8 mouse cellular contexts compared by ENCODE assay signal in genomic region chr10:61714771-61715461, GRCm38 (mm10). TPM values are rescaled to one million over a fixed set of nuclear protein-coding genes. Genes with fewer than 3 reads are reported as not detected.
DNase-seq lines count a peak whose midpoint lies in the region; ATAC-seq lines count a peak whose summit lies in the region.

TSS of gene Aifm2 (plus strand) at chr10:61715263.

- peak within 1 kb of the TSS; percentile 83 for H3K4me2 ChIP-seq in kidney, embryonic 14.5 days (replicated peaks; ENCODE audit: low read depth, low read length)

- peak; percentile 76 for DNase-seq in 416B (ENCODE audit: low read depth)
- peak; percentile 89 for DNase-seq in adipocyte (ENCODE audit: low spot score)
- DNase-seq in embryonic facial prominence, embryonic 10.5 days (ENCODE audit: low spot score), result peak; percentile 89
- peak; percentile 72 to 79 for DNase-seq in heart, adult 9 months (ENCODE audit: low spot score in 2 of 2)
- peak; percentile 72 for DNase-seq in lung, postnatal 25 days (ENCODE audit: low spot score)
- peak; percentile 75 for DNase-seq in retina, embryonic 14.5 days (ENCODE audit: low spot score)

- H3K4me1 ChIP-seq in embryonic facial prominence, embryonic 10.5 days, result peaks cover 18% of the 10 kb centered on the region
- H3K4me1 ChIP-seq in kidney, embryonic 14.5 days (ENCODE audit: control insufficient read depth, insufficient read depth, low read length), result peaks cover 4% of the 10 kb centered on the region; the same call in 1 of the 2 replicates

- peak within 1 kb of the TSS; percentile 57 for H3K27ac ChIP-seq in embryonic facial prominence, embryonic 10.5 days (replicated peaks)
- no peak within 1 kb of the TSS for H3K27ac ChIP-seq in kidney, embryonic 14.5 days (ENCODE audit: low read depth, low read length)

- H3K27me3 ChIP-seq in embryonic facial prominence, embryonic 10.5 days (replicated peaks; ENCODE audit: low read depth, poor library complexity, severe bottlenecking), result peaks cover 37% of the 10 kb centered on the region
- H3K27me3 ChIP-seq in kidney, embryonic 14.5 days (ENCODE audit: control insufficient read depth, insufficient read depth, low read length), result no peaks in the 10 kb centered on the region

- H3K36me3 ChIP-seq in embryonic facial prominence, embryonic 10.5 days (replicated peaks), result no peaks in the 10 kb centered on the region
- no peaks in the 10 kb centered on the region for H3K36me3 ChIP-seq in kidney, embryonic 14.5 days (ENCODE audit: control insufficient read depth, insufficient read depth, low read length)

- ATAC-seq in kidney, embryonic 14.5 days (ENCODE audit: low FRiP score, low TSS enrichment), result peak; percentile 94
- no peak for ATAC-seq in inflammation-experienced regulatory T-cells, adult 6 months

- no peaks in the 10 kb centered on the region for H3K9me3 ChIP-seq in embryonic facial prominence, embryonic 10.5 days
- H3K9me3 ChIP-seq in kidney, embryonic 14.5 days (ENCODE audit: control insufficient read depth, low read length), result no peaks in the 10 kb centered on the region

- H3K9ac ChIP-seq in kidney, embryonic 14.5 days (ENCODE audit: low read depth, low read length), result peak within 1 kb of the TSS; percentile 52

- 14% methylated on average over 36 of the region's 36 CpGs for WGBS in embryonic facial prominence, embryonic 10.5 days
- WGBS in kidney, embryonic 14.5 days, result 12% methylated on average over 36 of the region's 36 CpGs

- peak within 1 kb of the TSS; percentile 75 for H3K4me3 ChIP-seq in embryonic facial prominence, embryonic 10.5 days
- peak within 1 kb of the TSS; percentile 64 for H3K4me3 ChIP-seq in kidney, embryonic 14.5 days (ENCODE audit: low read length)

RNA-seq across cellular contexts. Expression of gene Aifm2, which starts in this region (rescaled TPM):
- 8.2 and 11.8 TPM in 2 replicates for polyA plus RNA-seq in embryonic facial prominence, embryonic 10.5 days (2016; fragmentation: Nextera tagmentation; extraction: Ambion mirVana)
- polyA plus RNA-seq in kidney, embryonic 14.5 days (2014; fragmentation: Nextera tagmentation; extraction: Ambion mirVana), result 10.1 and 15.1 TPM in 2 replicates
- 1 to 10 TPM; 2.7 to 4.1 (median 3.5) TPM for polyA plus RNA-seq in inflammation-experienced regulatory T-cells, adult 6 months (2017; shearing (Covaris generic))
